Mouse (Mus musculus): ENCODE data around the gene Saysd1. TPM values are rescaled to one million over a fixed set of nuclear protein-coding genes. Genes with fewer than 3 reads are reported as not detected.

The Saysd1 gene
- total RNA-seq, 1 experiment = 7.2 TPM

GRCm38 (mm10) chr14:20064771-20065170 lies 73.6 kb downstream of the Saysd1 start:
- H3K9ac ChIP-seq (ENCODE audit: insufficient read depth, low read depth, low read length, poor library complexity, severe bottlenecking) = no peak overlapping the region
- in situ Hi-C loops (cut with MboI; ENCODE audit: low sequenced_read_pairs in 2 of 2, unreplicated experiment in 2 of 2) = loop anchor here (5.0 to 25.0 kb wide), 3 partner anchors 227 to 427 kb away; no protein-coding TSS in a partner anchor
- no peak for DNase-seq (ENCODE audit: low read depth, low spot score)
- TF ChIP-seq ZC3H11A (IDR thresholded peaks at IDR 0.05; ENCODE audit: borderline replicate concordance, low read depth, low read length) = no peak
- no peak for TF ChIP-seq MAFK (IDR thresholded peaks at IDR 0.05; ENCODE audit: insufficient read depth, low read depth, low read length)
- no peak for TF ChIP-seq CHD2 (IDR thresholded peaks at IDR 0.05; ENCODE audit: low read depth, low read length)
- no peak for TF ChIP-seq ZNF384 (IDR thresholded peaks at IDR 0.05; ENCODE audit: low read depth, low read length)
- no peak for TF ChIP-seq HCFC1 (IDR thresholded peaks at IDR 0.05; ENCODE audit: borderline replicate concordance, insufficient read depth, low read length)
- no peaks in the 10 kb centered on the region for H3K9me3 ChIP-seq (ENCODE audit: control insufficient read depth, insufficient read depth, low read depth, low read length)
- no peaks in the 10 kb centered on the region for H3K36me3 ChIP-seq (ENCODE audit: control insufficient read depth, insufficient read depth, low read length, poor library complexity, severe bottlenecking)
- no peak overlapping the region for H3K27ac ChIP-seq (ENCODE audit: insufficient read depth, low read depth, low read length, poor library complexity, severe bottlenecking)
- no peak overlapping the region for H3K4me3 ChIP-seq (ENCODE audit: insufficient read depth in 1 of 2, low read depth in 1 of 2, low read length in 2 of 2, poor library complexity in 1 of 2, severe bottlenecking in 1 of 2)
- H3K4me1 ChIP-seq (ENCODE audit: control insufficient read depth in 2 of 2, insufficient read depth in 2 of 2, low read length in 2 of 2, poor library complexity in 1 of 2) = peaks cover 0 to 4% of the 10 kb centered on the region in 2 experiments; a peak in 2 of 4 replicates

DNA sequence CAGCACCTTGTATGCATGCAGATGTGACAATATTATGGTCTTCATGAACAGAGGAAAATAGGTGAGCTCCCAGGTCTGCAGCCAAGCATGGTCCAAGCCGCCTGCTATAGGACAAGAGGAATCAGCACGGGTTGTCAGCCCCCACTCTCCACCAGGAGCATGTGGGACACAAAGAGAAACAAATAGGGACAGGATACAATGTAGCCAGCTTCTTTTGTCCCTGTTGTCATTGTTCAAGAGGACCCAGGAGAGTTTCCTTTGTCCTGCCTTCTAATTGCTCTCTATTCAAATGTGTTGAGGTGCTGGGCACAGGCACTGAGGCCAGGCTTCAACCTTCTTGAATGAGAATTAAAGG lies 89.9 kb downstream of the Saysd1 start:
- DNase-seq (ENCODE audit: low read depth, low spot score) = peak; percentile 65
- Histone ChIP-seq H3K27ac (ENCODE audit: insufficient read depth, low read depth, low read length, poor library complexity, severe bottlenecking) (no peak overlapping the region), H3K4me1 (ENCODE audit: control insufficient read depth in 2 of 2, insufficient read depth in 2 of 2, low read length in 2 of 2, poor library complexity in 1 of 2) (peaks cover 6 to 8% of the 10 kb centered on the region in 2 experiments), H3K9me3 (ENCODE audit: control insufficient read depth, insufficient read depth, low read depth, low read length) (no peaks in the 10 kb centered on the region), H3K9ac (ENCODE audit: insufficient read depth, low read depth, low read length, poor library complexity, severe bottlenecking) (no peak overlapping the region), H3K36me3 (ENCODE audit: control insufficient read depth, insufficient read depth, low read length, poor library complexity, severe bottlenecking) (no peaks in the 10 kb centered on the region), H3K4me3 (ENCODE audit: insufficient read depth in 1 of 2, low read depth in 1 of 2, low read length in 2 of 2, poor library complexity in 1 of 2, severe bottlenecking in 1 of 2) (no peak overlapping the region)
- TF ChIP-seq HCFC1 (IDR thresholded peaks at IDR 0.05; ENCODE audit: borderline replicate concordance, insufficient read depth, low read length) (no peak), ZC3H11A (IDR thresholded peaks at IDR 0.05; ENCODE audit: borderline replicate concordance, low read depth, low read length) (no peak), CHD2 (IDR thresholded peaks at IDR 0.05; ENCODE audit: low read depth, low read length) (0 out of 2 replicates have a peak, but pooled peaks have one; percentile 32), MAFK (IDR thresholded peaks at IDR 0.05; ENCODE audit: insufficient read depth, low read depth, low read length) (no peak), ZNF384 (IDR thresholded peaks at IDR 0.05; ENCODE audit: low read depth, low read length) (no peak)
- in situ Hi-C loops (cut with MboI; ENCODE audit: low sequenced_read_pairs in 2 of 2, unreplicated experiment in 2 of 2) = no loop called here

DNA sequence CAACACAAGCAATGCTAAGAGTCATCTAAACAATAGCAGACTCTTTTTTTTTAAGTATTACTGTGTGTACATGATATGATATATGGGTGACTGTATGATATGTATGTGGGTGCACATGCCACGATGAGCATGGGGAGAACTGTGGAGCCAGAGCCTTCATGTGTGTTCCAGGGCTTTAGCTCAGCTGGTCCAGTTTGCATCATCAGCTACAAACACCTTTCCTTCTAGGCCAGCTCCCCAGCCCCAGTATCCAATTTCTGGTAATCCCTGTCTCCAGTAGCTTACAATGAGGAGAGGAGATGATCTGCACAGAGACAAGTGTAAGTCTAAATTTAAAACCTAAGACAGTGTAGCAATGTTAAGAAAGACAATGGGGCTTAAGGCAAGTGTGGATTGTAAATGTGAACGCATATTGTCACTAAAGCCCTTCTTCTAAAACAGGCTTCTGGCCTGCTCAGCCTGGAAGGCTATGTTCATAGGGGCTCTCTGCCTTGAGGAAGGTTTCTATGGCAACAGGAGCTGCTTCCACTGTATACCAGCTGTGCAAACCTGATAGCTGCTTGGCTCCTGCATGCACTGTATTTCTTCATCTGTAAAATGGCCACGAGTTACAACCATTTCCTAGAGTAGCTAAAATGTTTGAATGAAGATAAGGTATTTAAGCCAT lies 90.4 kb downstream of the Saysd1 start:
- H3K4me1 ChIP-seq (ENCODE audit: control insufficient read depth in 2 of 2, insufficient read depth in 2 of 2, low read length in 2 of 2, poor library complexity in 1 of 2) = peaks cover 6 to 8% of the 10 kb centered on the region in 2 experiments
- H3K4me3 ChIP-seq (ENCODE audit: insufficient read depth in 1 of 2, low read depth in 1 of 2, low read length in 2 of 2, poor library complexity in 1 of 2, severe bottlenecking in 1 of 2) = no peak overlapping the region
- no peaks in the 10 kb centered on the region for H3K36me3 ChIP-seq (ENCODE audit: control insufficient read depth, insufficient read depth, low read length, poor library complexity, severe bottlenecking)
- TF ChIP-seq ZNF384 (IDR thresholded peaks at IDR 0.05; ENCODE audit: low read depth, low read length) (no peak), CHD2 (IDR thresholded peaks at IDR 0.05; ENCODE audit: low read depth, low read length) (no peak), HCFC1 (IDR thresholded peaks at IDR 0.05; ENCODE audit: borderline replicate concordance, insufficient read depth, low read length) (no peak), MAFK (IDR thresholded peaks at IDR 0.05; ENCODE audit: insufficient read depth, low read depth, low read length) (no peak), ZC3H11A (IDR thresholded peaks at IDR 0.05; ENCODE audit: borderline replicate concordance, low read depth, low read length) (no peak)
- H3K9me3 ChIP-seq (ENCODE audit: control insufficient read depth, insufficient read depth, low read depth, low read length) = no peaks in the 10 kb centered on the region
- no peak overlapping the region for H3K27ac ChIP-seq (ENCODE audit: insufficient read depth, low read depth, low read length, poor library complexity, severe bottlenecking)
- no peak for DNase-seq (ENCODE audit: low read depth, low spot score)
- no peak overlapping the region for H3K9ac ChIP-seq (ENCODE audit: insufficient read depth, low read depth, low read length, poor library complexity, severe bottlenecking)
- in situ Hi-C loops (cut with MboI; ENCODE audit: low sequenced_read_pairs in 2 of 2, unreplicated experiment in 2 of 2) = no loop called here

GRCm38 (mm10) chr14:20047291-20047690 lies 91.0 kb downstream of the Saysd1 start:
- in situ Hi-C loops (cut with MboI; ENCODE audit: low sequenced_read_pairs in 2 of 2, unreplicated experiment in 2 of 2) = no loop called here
- Histone ChIP-seq H3K27ac (ENCODE audit: insufficient read depth, low read depth, low read length, poor library complexity, severe bottlenecking) (no peak overlapping the region), H3K9ac (ENCODE audit: insufficient read depth, low read depth, low read length, poor library complexity, severe bottlenecking) (no peak overlapping the region), H3K4me1 (ENCODE audit: control insufficient read depth in 2 of 2, insufficient read depth in 2 of 2, low read length in 2 of 2, poor library complexity in 1 of 2) (peaks cover 6 to 8% of the 10 kb centered on the region in 2 experiments), H3K9me3 (ENCODE audit: control insufficient read depth, insufficient read depth, low read depth, low read length) (no peaks in the 10 kb centered on the region), H3K4me3 (ENCODE audit: insufficient read depth in 1 of 2, low read depth in 1 of 2, low read length in 2 of 2, poor library complexity in 1 of 2, severe bottlenecking in 1 of 2) (no peak overlapping the region), H3K36me3 (ENCODE audit: control insufficient read depth, insufficient read depth, low read length, poor library complexity, severe bottlenecking) (no peaks in the 10 kb centered on the region)
- no peak for TF ChIP-seq HCFC1 (IDR thresholded peaks at IDR 0.05; ENCODE audit: borderline replicate concordance, insufficient read depth, low read length)
- TF ChIP-seq ZC3H11A (IDR thresholded peaks at IDR 0.05; ENCODE audit: borderline replicate concordance, low read depth, low read length) = no peak
- no peak for TF ChIP-seq ZNF384 (IDR thresholded peaks at IDR 0.05; ENCODE audit: low read depth, low read length)
- TF ChIP-seq CHD2 (IDR thresholded peaks at IDR 0.05; ENCODE audit: low read depth, low read length) = no peak
- TF ChIP-seq MAFK (IDR thresholded peaks at IDR 0.05; ENCODE audit: insufficient read depth, low read depth, low read length) = no peak
- no peak for DNase-seq (ENCODE audit: low read depth, low spot score)

All from ES-E14 (cell line).